38 mouse cellular contexts compared by ENCODE assay signal in genomic region chr2:51641635-51642034, GRCm38 (mm10). TPM values are rescaled to one million over a fixed set of nuclear protein-coding genes. Genes with fewer than 3 reads are reported as not detected.
"Had no signal": no experiment of that assay in that cellular context is flagged by ENCODE, and none has a peak within 500 bp of the region (broad histone marks: within the 10 kb centered on the region; RNA-seq: fewer than 3 reads in every experiment).

No protein-coding gene starts in this region.

- ATAC-seq: forebrain, embryonic 13.5 days; forebrain, embryonic 14.5 days; forebrain, embryonic 15.5 days; forebrain, embryonic 16.5 days; forebrain, postnatal 0 days had no signal

- H3K9ac ChIP-seq: embryonic facial prominence, embryonic 12.5 days; embryonic facial prominence, embryonic 13.5 days; embryonic facial prominence, embryonic 15.5 days; forebrain, embryonic 12.5 days; forebrain, embryonic 13.5 days; forebrain, embryonic 15.5 days; forebrain, postnatal 0 days had no signal

- DNase-seq: cerebellum, adult 9-11 months; cerebellum, postnatal 10 days; cerebellum, postnatal 14 days; cerebellum, postnatal 25 days; cerebellum, postnatal 36 days; embryo, embryonic 11 days; forebrain, postnatal 0 days; gastrocnemius, adult 2 months; gastrocnemius, postnatal 10 days; gastrocnemius, postnatal 14 days; gastrocnemius, postnatal 25 days; gastrocnemius, postnatal 36 days; heart, adult 11 months; heart, adult 18-20 months; heart, adult 2 months had no signal

- H3K27ac ChIP-seq: embryonic facial prominence, embryonic 10.5 days; embryonic facial prominence, embryonic 12.5 days; embryonic facial prominence, embryonic 13.5 days; embryonic facial prominence, embryonic 15.5 days; forebrain, embryonic 10.5 days; forebrain, embryonic 12.5 days; forebrain, embryonic 13.5 days; forebrain, embryonic 15.5 days; gastrocnemius, adult 2 months; heart, adult 2 months had no signal

- H3K9me3 ChIP-seq: embryonic facial prominence, embryonic 10.5 days; embryonic facial prominence, embryonic 12.5 days; embryonic facial prominence, embryonic 13.5 days; embryonic facial prominence, embryonic 15.5 days; forebrain, embryonic 10.5 days; forebrain, embryonic 12.5 days; forebrain, embryonic 13.5 days; forebrain, embryonic 15.5 days had no signal

- H3K4me1 ChIP-seq: embryonic facial prominence, embryonic 15.5 days; forebrain, embryonic 12.5 days; forebrain, embryonic 13.5 days; forebrain, embryonic 15.5 days had no signal

- H3K4me2 ChIP-seq: embryonic facial prominence, embryonic 12.5 days; embryonic facial prominence, embryonic 13.5 days; embryonic facial prominence, embryonic 15.5 days; forebrain, embryonic 12.5 days; forebrain, embryonic 13.5 days; forebrain, embryonic 15.5 days had no signal

- H3K36me3 ChIP-seq: embryonic facial prominence, embryonic 10.5 days; embryonic facial prominence, embryonic 12.5 days; embryonic facial prominence, embryonic 13.5 days; embryonic facial prominence, embryonic 15.5 days; forebrain, embryonic 10.5 days; forebrain, embryonic 12.5 days; forebrain, embryonic 15.5 days had no signal

- H3K27me3 ChIP-seq: embryonic facial prominence, embryonic 12.5 days; embryonic facial prominence, embryonic 13.5 days; embryonic facial prominence, embryonic 15.5 days; forebrain, embryonic 12.5 days; forebrain, embryonic 13.5 days; forebrain, embryonic 15.5 days had no signal

- H3K4me3 ChIP-seq: embryonic facial prominence, embryonic 10.5 days; embryonic facial prominence, embryonic 12.5 days; embryonic facial prominence, embryonic 13.5 days; embryonic facial prominence, embryonic 15.5 days; erythroblast, embryonic 14.5 days; forebrain, embryonic 10.5 days; forebrain, embryonic 12.5 days; forebrain, embryonic 13.5 days; forebrain, embryonic 15.5 days; gastrocnemius, adult 2 months; heart, adult 2 months had no signal

RNA-seq across cellular contexts. Expression of gene Tas2r134, which starts 14.3 kb away (rescaled TPM):
- total RNA-seq: common myeloid progenitor, adult 5-6 weeks; forebrain, postnatal 0 days; gastrocnemius, adult 18-20 months; gastrocnemius, adult 2 months; gastrocnemius, adult 8-10 months; gastrocnemius, postnatal 10 days; gastrocnemius, postnatal 14 days; gastrocnemius, postnatal 25 days; gastrocnemius, postnatal 36 days; gastrocnemius, postnatal 4 days; granulocyte monocyte progenitor cell, adult 5-6 weeks; heart, adult 18-20 months; heart, adult 2 months; heart, adult 8-10 months had no signal
- polyA plus RNA-seq: cortical plate, adult 2 months; embryonic facial prominence, embryonic 10.5 days; embryonic facial prominence, embryonic 11.5 days; embryonic facial prominence, embryonic 12.5 days; embryonic facial prominence, embryonic 13.5 days; embryonic facial prominence, embryonic 14.5 days; embryonic facial prominence, embryonic 15.5 days; erythroblast, embryonic 14.5 days; forebrain, embryonic 10.5 days; forebrain, embryonic 11.5 days; forebrain, embryonic 12.5 days; forebrain, embryonic 13.5 days; forebrain, embryonic 14.5 days; forebrain, embryonic 15.5 days; forebrain, embryonic 16.5 days; forebrain, postnatal 0 days; frontal cortex, adult 2 months; gonadal fat pad, adult 2 months; heart, adult 2 months had no signal
